Mouse (Mus musculus): ENCODE measurements around the gene Dhx8. TPM values are rescaled to one million over a fixed set of nuclear protein-coding genes. Genes with fewer than 3 reads are reported as not detected.
A peak's percentile ranks its signal among the peaks of the same experiment; 100 is the strongest.

The Dhx8 gene
- polyA plus RNA-seq, 1 experiment = 27.4 TPM

DNA sequence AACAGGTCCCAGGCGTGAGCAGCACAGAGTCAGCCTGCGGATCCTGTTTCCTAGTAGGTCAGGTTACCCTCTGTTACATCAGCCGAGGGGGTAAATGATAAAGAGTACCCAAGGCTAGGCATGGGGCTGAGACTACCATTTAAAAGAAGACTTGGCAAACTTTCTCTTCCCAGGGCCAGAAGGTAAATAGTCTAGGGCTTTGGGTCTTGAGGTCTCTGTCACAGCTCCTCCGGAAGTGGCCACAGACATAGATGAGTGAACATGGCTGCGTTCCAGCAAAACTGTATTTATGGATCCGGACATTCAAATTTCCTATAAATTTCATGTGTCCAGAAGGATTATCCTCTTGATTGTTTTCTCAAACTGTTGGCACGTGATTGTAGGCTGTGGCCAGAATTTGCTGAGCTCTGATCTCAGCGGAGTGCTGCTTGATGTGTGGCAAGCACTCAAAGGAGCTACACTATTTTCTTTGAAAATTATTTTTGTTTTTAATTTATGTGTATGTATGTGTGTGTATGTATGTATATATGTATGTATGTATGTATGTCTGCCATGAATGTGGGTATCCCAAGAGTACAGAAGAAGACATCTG is 72.5 kb downstream of the Dhx8 start:
- no peaks in the 10 kb centered on the region for H3K27me3 ChIP-seq (ENCODE audit: control insufficient read depth, insufficient read depth, low read length)
- no peak for DNase-seq
- no peak overlapping the region for H3K27ac ChIP-seq (ENCODE audit: insufficient read depth, low read length)
- 63% methylated on average over 8 of the region's 8 CpGs for WGBS
- TF ChIP-seq CTCF (IDR thresholded peaks at IDR 0.05; ENCODE audit: borderline replicate concordance, insufficient read depth, low read depth, low read length) (no peak), POLR2A (IDR thresholded peaks at IDR 0.05; ENCODE audit: borderline replicate concordance, insufficient read depth, low read length) (no peak)
- H3K4me3 ChIP-seq (replicated peaks; ENCODE audit: insufficient read depth, low read depth, low read length) = no peak overlapping the region
- H3K4me1 ChIP-seq (ENCODE audit: control insufficient read depth, insufficient read depth, low read length) = no peaks in the 10 kb centered on the region

DNA sequence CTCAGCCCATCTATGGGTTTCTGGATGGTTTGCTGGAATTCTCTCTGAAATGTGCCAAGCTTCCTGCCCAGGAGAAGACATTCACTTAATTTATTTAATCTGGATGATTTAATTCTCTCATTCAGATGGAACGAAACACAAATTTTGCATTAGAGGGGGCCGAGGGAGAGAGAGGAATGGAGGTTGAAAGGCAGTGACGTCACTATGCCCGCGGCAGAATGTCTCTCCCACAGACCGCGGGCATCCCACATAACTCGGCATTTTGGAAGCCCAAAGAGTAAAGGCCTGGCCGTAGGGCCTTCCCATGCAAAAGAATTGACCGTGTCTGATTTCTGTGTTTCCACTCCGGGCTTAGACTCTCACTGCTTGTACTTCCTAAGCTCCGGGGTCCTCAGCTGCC is 74.0 kb downstream of the Dhx8 start:
- DNase-seq = no peak

DNA sequence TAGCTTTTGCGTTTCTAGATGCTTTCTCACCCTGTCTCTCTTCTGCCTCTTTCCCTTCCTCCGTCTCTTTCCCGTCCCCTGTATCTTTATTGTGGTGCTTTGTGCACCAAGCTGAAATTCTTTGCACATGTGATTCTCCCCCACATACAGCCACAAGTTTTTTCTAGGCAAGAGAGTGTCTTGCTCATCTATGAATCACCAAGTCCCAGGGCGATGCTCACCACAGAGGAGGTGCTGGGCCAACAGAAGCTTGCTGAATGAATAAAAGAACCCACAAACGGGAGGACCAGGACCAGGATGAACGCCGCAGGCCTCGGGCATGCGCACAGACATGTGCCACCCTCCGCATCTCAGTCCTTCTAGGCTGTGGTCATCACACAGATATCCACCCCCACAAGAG is 74.5 kb downstream of the Dhx8 start:
- TF ChIP-seq POLR2A (IDR thresholded peaks at IDR 0.05; ENCODE audit: borderline replicate concordance, insufficient read depth, low read length) (no peak), CTCF (IDR thresholded peaks at IDR 0.05; ENCODE audit: borderline replicate concordance, insufficient read depth, low read depth, low read length) (no peak)
- H3K4me1 ChIP-seq (ENCODE audit: control insufficient read depth, insufficient read depth, low read length) = no peaks in the 10 kb centered on the region
- no peak overlapping the region for H3K27ac ChIP-seq (ENCODE audit: insufficient read depth, low read length)
- H3K4me3 ChIP-seq (replicated peaks; ENCODE audit: insufficient read depth, low read depth, low read length) = no peak overlapping the region
- no peaks in the 10 kb centered on the region for H3K27me3 ChIP-seq (ENCODE audit: control insufficient read depth, insufficient read depth, low read length)
- WGBS = 88% methylated on average over 10 of the region's 10 CpGs
- no peak for DNase-seq

More for the DNA sequence above, 74.0 kb downstream of the Dhx8 start:
- H3K4me3 ChIP-seq (replicated peaks; ENCODE audit: insufficient read depth, low read depth, low read length) = no peak overlapping the region
- no peaks in the 10 kb centered on the region for H3K27me3 ChIP-seq (ENCODE audit: control insufficient read depth, insufficient read depth, low read length)
- TF ChIP-seq POLR2A (IDR thresholded peaks at IDR 0.05; ENCODE audit: borderline replicate concordance, insufficient read depth, low read length) (no peak), CTCF (IDR thresholded peaks at IDR 0.05; ENCODE audit: borderline replicate concordance, insufficient read depth, low read depth, low read length) (no peak)
- H3K27ac ChIP-seq (ENCODE audit: insufficient read depth, low read length) = no peak overlapping the region
- H3K4me1 ChIP-seq (ENCODE audit: control insufficient read depth, insufficient read depth, low read length) = no peaks in the 10 kb centered on the region
- 63% methylated on average over 12 of the region's 12 CpGs for WGBS

DNA sequence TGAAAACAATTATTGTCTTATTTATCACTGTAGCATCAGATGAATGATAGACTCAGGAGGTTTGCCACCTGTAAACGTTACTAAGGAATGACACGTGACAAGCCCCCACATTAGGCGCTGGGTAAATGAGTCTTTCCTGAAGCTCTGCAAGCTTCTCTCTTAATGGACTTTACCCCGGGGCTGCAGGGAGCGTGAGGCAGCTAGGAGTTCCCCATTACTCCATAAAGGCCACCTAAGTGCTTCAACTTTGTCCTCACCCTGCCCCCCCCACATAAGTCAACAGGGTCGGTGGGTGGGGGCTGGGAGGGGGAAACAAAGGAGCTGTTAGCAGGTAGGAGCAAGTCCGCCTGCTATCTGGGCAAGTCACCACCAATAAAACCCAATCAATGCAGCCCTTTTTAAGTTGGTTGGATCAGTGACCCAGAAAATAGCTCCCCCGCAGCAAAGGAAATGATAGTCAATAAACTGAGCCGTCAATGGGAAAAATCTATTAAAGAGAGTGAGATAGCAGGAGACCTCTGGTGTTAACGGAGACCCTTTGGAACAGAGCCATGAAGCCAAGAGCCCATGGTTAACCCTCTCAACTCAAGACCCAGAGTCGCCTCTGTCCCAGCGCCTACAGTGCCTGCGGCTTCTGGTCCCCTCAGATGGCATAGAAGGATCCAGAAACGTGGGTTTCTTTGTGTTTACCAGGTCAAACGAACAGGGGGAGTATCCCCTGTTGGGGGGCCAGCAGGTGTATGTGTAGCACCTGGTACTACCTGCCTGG is 76.5 kb downstream of the Dhx8 start:
- Histone ChIP-seq H3K4me1 (ENCODE audit: control insufficient read depth, insufficient read depth, low read length) (no peaks in the 10 kb centered on the region; the same call in 1 of the 2 replicates), H3K27ac (ENCODE audit: insufficient read depth, low read length) (no peak overlapping the region), H3K27me3 (ENCODE audit: control insufficient read depth, insufficient read depth, low read length) (no peaks in the 10 kb centered on the region), H3K4me3 (replicated peaks; ENCODE audit: insufficient read depth, low read depth, low read length) (no peak overlapping the region)
- 43% methylated on average over 15 of the region's 15 CpGs for WGBS
- TF ChIP-seq POLR2A (IDR thresholded peaks at IDR 0.05; ENCODE audit: borderline replicate concordance, insufficient read depth, low read length) (no peak), CTCF (IDR thresholded peaks at IDR 0.05; ENCODE audit: borderline replicate concordance, insufficient read depth, low read depth, low read length) (no peak)
- no peak for DNase-seq

DNA sequence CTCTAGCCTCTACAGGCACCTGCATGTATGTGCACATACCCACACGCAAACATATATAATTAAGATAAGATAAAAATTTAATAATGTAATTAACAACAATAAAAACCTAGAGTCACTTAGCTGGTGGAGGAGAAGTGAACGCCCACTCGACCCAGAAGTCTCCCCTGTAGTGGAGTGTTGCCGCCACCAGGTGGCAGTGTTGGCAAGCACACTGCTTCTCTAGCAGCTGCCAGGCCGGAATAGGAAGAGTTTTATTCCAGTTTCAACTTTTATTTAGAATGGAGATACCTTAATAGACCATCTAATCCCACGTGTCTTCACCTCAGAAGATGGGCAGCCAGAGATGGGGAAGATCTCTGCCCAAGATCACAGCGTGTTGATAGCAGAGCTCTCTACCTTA is 80.5 kb downstream of the Dhx8 start:
- peak; percentile 70 to 84 for DNase-seq
- Histone ChIP-seq H3K27me3 (ENCODE audit: control insufficient read depth, insufficient read depth, low read length) (no peaks in the 10 kb centered on the region), H3K27ac (ENCODE audit: insufficient read depth, low read length) (no peak overlapping the region), H3K4me1 (ENCODE audit: control insufficient read depth, insufficient read depth, low read length) (peaks cover 7% of the 10 kb centered on the region; the same call in 1 of the 2 replicates), H3K4me3 (replicated peaks; ENCODE audit: insufficient read depth, low read depth, low read length) (no peak overlapping the region)
- WGBS = 3% methylated on average over 7 of the region's 7 CpGs
- TF ChIP-seq CTCF (IDR thresholded peaks at IDR 0.05; ENCODE audit: borderline replicate concordance, insufficient read depth, low read depth, low read length) = peak; percentile 99
- no peak for TF ChIP-seq POLR2A (IDR thresholded peaks at IDR 0.05; ENCODE audit: borderline replicate concordance, insufficient read depth, low read length)

DNA sequence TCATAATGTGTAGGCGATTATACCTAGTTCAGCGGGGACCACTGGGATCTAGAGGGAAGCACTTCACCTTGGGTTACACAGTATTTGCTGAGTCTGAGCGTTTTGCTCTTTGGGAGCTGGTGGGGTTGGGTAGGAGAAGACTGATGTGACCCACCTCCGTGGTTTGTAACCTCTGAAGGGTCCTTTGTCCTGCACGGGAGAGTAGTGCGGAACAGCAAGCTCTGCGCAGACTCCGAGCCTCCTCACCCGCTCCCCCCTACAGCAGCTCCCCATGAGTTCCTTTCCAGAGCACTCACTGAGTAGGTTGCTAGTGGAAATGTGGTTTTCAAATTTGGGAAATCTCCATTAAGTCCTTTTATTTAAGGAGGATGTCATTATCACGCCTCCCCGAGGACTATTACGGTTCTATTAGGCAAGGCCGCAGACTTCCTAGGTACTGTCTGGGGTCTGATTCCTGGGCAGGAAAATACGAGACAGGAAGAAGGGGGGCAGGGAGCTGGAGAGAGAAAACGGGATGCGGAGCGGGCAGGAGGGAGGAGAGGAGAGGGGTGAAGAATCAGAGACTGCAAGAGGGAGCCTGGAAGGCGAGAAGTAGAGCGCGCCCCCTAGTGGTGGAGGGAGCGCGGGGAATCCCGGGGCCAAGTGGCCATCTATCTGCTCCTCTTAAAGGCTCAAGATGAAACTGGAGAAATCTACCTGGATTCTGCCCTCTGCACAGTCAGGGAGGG is 81.8 kb downstream of the Dhx8 start:
- TF ChIP-seq POLR2A (IDR thresholded peaks at IDR 0.05; ENCODE audit: borderline replicate concordance, insufficient read depth, low read length) (no peak), CTCF (IDR thresholded peaks at IDR 0.05; ENCODE audit: borderline replicate concordance, insufficient read depth, low read depth, low read length) (peak; percentile 83)
- peak; percentile 76 to 84 for DNase-seq
- peaks cover 7% of the 10 kb centered on the region; the same call in 1 of the 2 replicates for H3K4me1 ChIP-seq (ENCODE audit: control insufficient read depth, insufficient read depth, low read length)
- H3K27ac ChIP-seq (ENCODE audit: insufficient read depth, low read length) = no peak overlapping the region
- 33% methylated on average over 23 of the region's 23 CpGs for WGBS
- H3K27me3 ChIP-seq (ENCODE audit: control insufficient read depth, insufficient read depth, low read length) = no peaks in the 10 kb centered on the region
- H3K4me3 ChIP-seq (replicated peaks; ENCODE audit: insufficient read depth, low read depth, low read length) = peak overlapping the region; percentile 4

DNA sequence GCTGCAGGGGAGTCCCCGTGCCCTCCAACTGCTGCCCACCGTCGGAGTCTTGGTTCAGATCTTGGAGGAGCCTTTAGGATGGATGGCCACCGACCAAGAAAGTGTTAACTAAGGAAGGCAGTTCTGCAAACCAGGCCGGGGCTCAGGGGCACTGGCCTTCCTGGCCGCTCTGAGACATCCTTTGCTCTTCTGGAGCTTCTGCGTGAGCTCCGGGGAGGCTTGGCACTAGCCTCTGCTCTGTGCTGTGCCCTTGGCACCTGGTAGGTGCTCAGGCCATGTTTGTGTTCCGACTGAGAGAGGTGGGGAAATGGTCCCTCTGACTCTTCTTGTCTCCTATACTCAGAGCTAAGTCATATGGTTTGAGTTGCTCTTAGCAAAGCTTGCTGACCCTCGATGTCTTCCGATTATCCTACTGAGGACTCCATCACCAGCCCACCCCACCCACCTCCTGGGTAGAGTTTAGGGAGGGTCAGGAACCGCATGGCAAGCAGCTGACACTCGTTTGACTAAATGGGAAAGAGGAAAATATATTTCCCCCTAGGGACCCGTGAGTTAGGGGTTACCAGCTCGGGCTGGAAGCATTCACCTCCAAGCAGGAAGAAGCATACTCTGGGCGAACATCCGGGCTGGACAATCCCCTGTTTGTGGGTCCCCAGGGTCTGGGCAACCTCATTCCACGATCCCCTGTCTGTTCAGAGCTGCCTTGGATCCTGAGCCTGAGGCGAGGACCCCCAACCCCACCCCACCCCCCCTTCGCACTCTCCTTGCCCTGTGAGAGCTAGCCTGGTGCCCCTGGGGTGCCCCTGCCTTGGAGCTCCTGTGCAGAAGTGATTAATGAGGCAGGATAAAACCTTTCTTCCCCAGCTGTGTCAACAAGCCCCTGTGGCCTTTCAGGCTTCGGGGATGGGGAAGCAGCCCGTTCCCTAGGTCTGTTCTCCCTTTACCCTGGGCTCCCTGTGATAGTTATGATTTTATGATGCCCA is 82.7 kb downstream of the Dhx8 start:
- no peak for TF ChIP-seq POLR2A (IDR thresholded peaks at IDR 0.05; ENCODE audit: borderline replicate concordance, insufficient read depth, low read length)
- TF ChIP-seq CTCF (IDR thresholded peaks at IDR 0.05; ENCODE audit: borderline replicate concordance, insufficient read depth, low read depth, low read length) = no peak
- Histone ChIP-seq H3K27me3 (ENCODE audit: control insufficient read depth, insufficient read depth, low read length) (no peaks in the 10 kb centered on the region), H3K4me3 (replicated peaks; ENCODE audit: insufficient read depth, low read depth, low read length) (no peak overlapping the region), H3K4me1 (ENCODE audit: control insufficient read depth, insufficient read depth, low read length) (peaks cover 9% of the 10 kb centered on the region), H3K27ac (ENCODE audit: insufficient read depth, low read length) (no peak overlapping the region)
- 44% methylated on average over 22 of the region's 22 CpGs for WGBS
- no peak for DNase-seq

Other genes starting within 250 kb of the Dhx8 start
- gene Brca1, start 181.0 kb upstream of the Dhx8 start, polyA plus RNA-seq (2012; rRNA removed) = 0.59 and 0.67 TPM in 2 replicates
- gene Nbr1, start 180.8 kb upstream of the Dhx8 start, polyA plus RNA-seq (2012; rRNA removed) = 137 and 147 TPM in 2 replicates
- 1.6 and 2.0 TPM in 2 replicates for gene Tmem106a, start 150.7 kb upstream of the Dhx8 start, polyA plus RNA-seq (2012; rRNA removed)
- not detected in 2 replicates for gene Gm11634, start 133.7 kb upstream of the Dhx8 start, polyA plus RNA-seq (2012; rRNA removed)
- gene Rdm1, start 105.7 kb upstream of the Dhx8 start, polyA plus RNA-seq (2012; rRNA removed) = 13.7 and 13.9 TPM in 2 replicates
- gene Arl4d, start 67.4 kb upstream of the Dhx8 start, polyA plus RNA-seq (2012; rRNA removed) = 14.5 and 16.6 TPM in 2 replicates
- 26.9 and 27.0 TPM in 2 replicates for gene Etv4, start 52.5 kb downstream of the Dhx8 start, polyA plus RNA-seq (2012; rRNA removed)
- 1.5 and 1.8 TPM in 2 replicates for gene Meox1, start 161.5 kb downstream of the Dhx8 start, polyA plus RNA-seq (2012; rRNA removed)
- gene Sost, start 234.1 kb downstream of the Dhx8 start, polyA plus RNA-seq (2012; rRNA removed) = 1.4 and 1.7 TPM in 2 replicates

All from cerebellum, adult 2 months (tissue).